Mouse (Mus musculus): ENCODE data around the gene Cep104.

DNA sequence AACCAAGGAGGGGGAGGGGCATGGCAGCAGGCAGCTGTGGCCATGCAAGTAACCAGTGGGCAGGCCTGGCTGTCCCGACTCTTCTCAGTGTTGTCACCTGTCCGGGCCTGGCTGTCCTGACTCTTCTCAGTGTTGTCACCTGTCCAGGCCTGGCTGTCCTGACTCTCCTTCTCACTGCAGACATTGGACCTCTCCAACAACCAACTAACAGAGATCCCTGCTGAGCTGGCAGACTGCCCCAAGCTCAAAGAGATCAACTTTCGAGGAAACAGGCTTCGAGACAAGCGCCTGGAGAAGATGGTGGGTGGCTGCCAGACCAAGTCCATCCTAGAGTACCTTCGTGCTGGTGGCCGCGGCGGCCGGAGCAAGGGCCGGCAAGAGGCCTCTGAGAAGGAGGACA lies 40.5 kb downstream of the Cep104 start:
- TF ChIP-seq POLR2A (IDR thresholded peaks at IDR 0.05; ENCODE audit: low read depth, low read length) (no peak), CTCF (IDR thresholded peaks at IDR 0.05; ENCODE audit: extremely low read depth, insufficient read length, insufficient replicate concordance, low read depth, low read length) (no peak)
